Mouse (Mus musculus) C2C12 (cell line): Measurements from ENCODE around the gene Slc5a11.

Source experiments
- CTCF ChIP-seq: IDR thresholded peaks from one replicate; pipeline ENCODE4 v1.5.1; 2011; ENCODE audit not compliant: control insufficient read depth, insufficient read depth, insufficient read length
- USF1 ChIP-seq: IDR thresholded peaks from one replicate; pipeline ENCODE4 v1.6.1; 2011; ENCODE audit warnings: low read depth, mild to moderate bottlenecking, control low read depth, moderate library complexity

DNA sequence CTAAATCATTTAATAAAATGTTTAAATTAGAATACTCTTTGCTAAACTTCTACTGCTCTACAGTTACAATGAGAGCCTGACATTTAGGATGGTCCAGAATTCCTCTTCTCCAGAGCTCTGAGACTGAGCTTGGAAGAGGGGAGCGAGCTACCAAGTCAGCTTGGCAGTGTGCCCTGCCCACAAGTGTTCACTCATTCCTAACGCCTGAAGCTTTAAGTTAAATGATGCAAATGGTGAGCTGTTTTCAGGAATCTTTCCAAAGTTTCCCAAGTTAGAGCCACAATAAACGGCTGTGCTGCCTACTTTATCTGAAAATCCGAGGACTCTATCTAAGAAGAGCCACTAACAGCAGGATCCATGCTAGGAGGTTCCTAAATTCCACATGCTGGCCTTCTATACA, 69.2 kb downstream of the Slc5a11 start:
- no peak for TF ChIP-seq CTCF
- TF ChIP-seq USF1, result no peak
